Mouse (Mus musculus) C2C12 (cell line): ENCODE measurements around the gene Cdk5rap2.

Experiments
- CTCF ChIP-seq: IDR thresholded peaks from one replicate; pipeline ENCODE4 v1.5.1; 2011; ENCODE audit not compliant: control insufficient read depth, insufficient read depth, insufficient read length
- MAX ChIP-seq: IDR thresholded peaks from one replicate; pipeline ENCODE4 v1.6.1; 2011; ENCODE audit warnings: mild to moderate bottlenecking, control low read depth

- TF ChIP-seq MAX: no peak
- no peak for TF ChIP-seq CTCF
Observed at GRCm38 (mm10) chr4:70238862-70239261, 171.4 kb downstream of the Cdk5rap2 start.
